Comparison of ENCODE assay signal across 8 mouse cellular contexts in genomic region chr16:31002926-31003325, GRCm38 (mm10).
DNase-seq lines count a peak whose midpoint lies in the region; ATAC-seq and TF ChIP-seq lines count a peak whose summit lies in the region.

No protein-coding gene starts in this region.

- H3K4me2 ChIP-seq in kidney, postnatal 0 days (ENCODE audit: low read length): peak overlapping the region; percentile 36; the same call in 1 of the 2 replicates

- no peak overlapping the region for H3K4me3 ChIP-seq in kidney, postnatal 0 days (replicated peaks; ENCODE audit: low read depth, low read length)
- H3K4me3 ChIP-seq in ES-Bruce4 (ENCODE audit: low read depth, low read length): no peak overlapping the region
- H3K4me3 ChIP-seq in limb, embryonic 10.5 days: 0 out of 2 replicates have a peak overlapping the region, but pooled peaks have one; percentile 10

- TF ChIP-seq CTCF in kidney, postnatal 0 days (IDR thresholded peaks at IDR 0.05; ENCODE audit: low read depth): no peak
- TF ChIP-seq CTCF in ES-Bruce4 (IDR thresholded peaks at IDR 0.05; ENCODE audit: low read depth, low read length): no peak

- 57% methylated on average over 6 of the region's 6 CpGs for WGBS in kidney, postnatal 0 days
- WGBS in limb, embryonic 10.5 days: 68% methylated on average over 6 of the region's 6 CpGs

- H3K27ac ChIP-seq in kidney, postnatal 0 days: peak overlapping the region; percentile 60
- H3K27ac ChIP-seq in ES-Bruce4 (ENCODE audit: insufficient read depth, low read length): no peak overlapping the region
- peak overlapping the region; percentile 61 for H3K27ac ChIP-seq in limb, embryonic 10.5 days

- H3K9ac ChIP-seq in kidney, postnatal 0 days (ENCODE audit: low read depth, low read length): no peak overlapping the region
- H3K9ac ChIP-seq in ES-Bruce4 (ENCODE audit: low read depth, poor library complexity, severe bottlenecking): 0 out of 2 replicates have a peak overlapping the region, but pooled peaks have one; percentile 34

- no peaks in the 10 kb centered on the region for H3K27me3 ChIP-seq in kidney, postnatal 0 days (ENCODE audit: insufficient read depth, low read length)
- H3K27me3 ChIP-seq in ES-Bruce4 (ENCODE audit: control insufficient read depth, insufficient read depth, low read length, poor library complexity, severe bottlenecking): no peaks in the 10 kb centered on the region
- no peaks in the 10 kb centered on the region for H3K27me3 ChIP-seq in limb, embryonic 10.5 days (ENCODE audit: low read depth, poor library complexity, severe bottlenecking)

- no peaks in the 10 kb centered on the region for H3K36me3 ChIP-seq in kidney, postnatal 0 days (ENCODE audit: insufficient read depth, low read length)
- H3K36me3 ChIP-seq in ES-Bruce4 (ENCODE audit: control insufficient read depth, insufficient read depth, low read length, poor library complexity, severe bottlenecking): no peaks in the 10 kb centered on the region
- H3K36me3 ChIP-seq in limb, embryonic 10.5 days: 0 out of 2 replicates have a peak, but pooled peaks cover 9% of the 10 kb centered on the region

- peak; percentile 50; the same call in 1 of the 2 replicates for ATAC-seq in frontal cortex, adult (ENCODE audit: low TSS enrichment)
- ATAC-seq in kidney, postnatal 0 days (replicated peaks; ENCODE audit: low FRiP score, low read depth): no peak
- no peak for ATAC-seq in erythroid progenitor cell, adult 5-6 weeks (replicated peaks; ENCODE audit: low FRiP score, poor library complexity, severe bottlenecking)

- no peak for TF ChIP-seq POLR2A in ES-Bruce4 (IDR thresholded peaks at IDR 0.05; ENCODE audit: insufficient read depth, low read length)

- no peak for TF ChIP-seq EP300 in ES-Bruce4 (IDR thresholded peaks at IDR 0.05; ENCODE audit: insufficient read depth, low read depth, low read length)

- intact Hi-C loops in left cerebral cortex, postnatal 25 days (cut with DNase I): no loop called here

- no peaks in the 10 kb centered on the region for H3K9me3 ChIP-seq in kidney, postnatal 0 days (replicated peaks; ENCODE audit: low read length)
- no peaks in the 10 kb centered on the region for H3K9me3 ChIP-seq in ES-Bruce4 (replicated peaks; ENCODE audit: control insufficient read depth, insufficient read depth, low read length, poor library complexity, severe bottlenecking)
- H3K9me3 ChIP-seq in limb, embryonic 10.5 days (replicated peaks): no peaks in the 10 kb centered on the region

- peaks cover 17% of the 10 kb centered on the region for H3K4me1 ChIP-seq in kidney, postnatal 0 days (replicated peaks; ENCODE audit: insufficient read depth, low read length)
- peaks cover 9% of the 10 kb centered on the region for H3K4me1 ChIP-seq in ES-Bruce4 (ENCODE audit: control insufficient read depth, insufficient read depth, low read length)
- peaks cover 39% of the 10 kb centered on the region for H3K4me1 ChIP-seq in limb, embryonic 10.5 days

- DNase-seq in frontal cortex, postnatal 25 days (ENCODE audit: low spot score in 2 of 2): no peak
- DNase-seq in kidney, postnatal 0 days (ENCODE audit: low spot score): no peak
- DNase-seq in kidney, postnatal 10 days: no peak
- DNase-seq in limb, embryonic 10.5 days (ENCODE audit: low spot score): no peak
- DNase-seq in left cerebral cortex, postnatal 25 days (ENCODE audit: low spot score in 2 of 2): no peak
